Mouse (Mus musculus) MEL (cell line): ENCODE measurements around the gene Avl9.

Experiments used
- BHLHE40 ChIP-seq: IDR thresholded peaks from 2 replicates; pipeline ENCODE4 v1.6.1; 2012; ENCODE audit warnings: low read depth, mild to moderate bottlenecking, inconsistent platforms, low read length, improper control_type of control experiment, borderline replicate concordance
- CTCF ChIP-seq, 3 experiments: IDR thresholded peaks in 2 of 3; conservative IDR thresholded peaks in 1 of 3; 2 replicates each; pipeline ENCODE4 v1.5.1; 2011 to 2012; ENCODE audit warnings: low read length in 3 of 3, low read depth in 2 of 3, mild to moderate bottlenecking in 2 of 3, improper control_type of control experiment in 1 of 3, inconsistent platforms in 1 of 3, mixed read lengths in 1 of 3, moderate library complexity in 1 of 3; ENCODE audit not compliant: control insufficient read depth in 1 of 3, insufficient read depth in 1 of 3, poor library complexity in 1 of 3, severe bottlenecking in 1 of 3
- EP300 ChIP-seq, 2 experiments: IDR thresholded peaks; 2 replicates each; pipeline ENCODE4 v1.6.1; 2011; ENCODE audit warnings: improper control_type of control experiment in 2 of 2, low read length in 2 of 2, low read depth in 1 of 2, mild to moderate bottlenecking in 1 of 2
- GABPA ChIP-seq: IDR thresholded peaks from 2 replicates; pipeline ENCODE4 v1.6.1; 2012; ENCODE audit warnings: low read depth, mild to moderate bottlenecking, inconsistent platforms, low read length, improper control_type of control experiment, moderate library complexity
- GATA1 ChIP-seq: IDR thresholded peaks from 2 replicates; pipeline ENCODE4 v1.6.1; 2011; ENCODE audit warnings: low read depth, low read length, improper control_type of control experiment
- JUND ChIP-seq: IDR thresholded peaks from 2 replicates; pipeline ENCODE4 v1.6.1; 2011; ENCODE audit warnings: low read depth, mild to moderate bottlenecking, improper control_type of control experiment, low read length
- MAZ ChIP-seq: IDR thresholded peaks from 2 replicates; pipeline ENCODE4 v1.6.1; 2012; ENCODE audit warnings: low read depth, mild to moderate bottlenecking, inconsistent platforms, low read length, improper control_type of control experiment
- SMC3 ChIP-seq: IDR thresholded peaks from 2 replicates; pipeline ENCODE4 v1.6.1; 2011; ENCODE audit warnings: low read depth, low read length, improper control_type of control experiment
- TBP ChIP-seq: IDR thresholded peaks from 2 replicates; pipeline ENCODE4 v1.8.0; 2011; ENCODE audit warnings: low read depth, low read length, improper control_type of control experiment
- UBTF ChIP-seq: IDR thresholded peaks from 2 replicates; pipeline ENCODE4 v1.6.1; 2012; ENCODE audit warnings: low read depth, mild to moderate bottlenecking, inconsistent platforms, low read length, improper control_type of control experiment, moderate library complexity, borderline replicate concordance; ENCODE audit not compliant: insufficient read depth

DNA sequence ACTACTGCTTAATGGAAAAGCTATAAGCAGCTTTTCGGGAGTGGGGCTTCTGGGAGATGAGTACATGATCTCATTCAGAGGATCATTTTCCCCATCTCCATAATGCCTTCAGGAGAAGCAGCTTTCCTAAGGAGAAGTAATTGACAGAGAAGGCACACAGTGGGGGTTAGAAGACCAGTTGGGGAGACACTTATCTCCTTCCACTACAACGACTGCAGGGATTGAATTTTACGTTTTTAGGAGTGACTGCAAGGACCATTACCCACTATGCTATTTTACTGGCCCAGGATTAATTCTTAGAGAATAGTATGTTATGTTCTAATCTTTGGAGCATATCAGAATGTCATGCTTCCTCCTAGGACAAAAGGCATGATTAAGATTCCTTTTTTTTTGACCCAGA is 6.2 kb downstream of the Avl9 start:
- TF ChIP-seq MAZ (no peak), CTCF (IDR thresholded peaks at IDR 0.05 in 2 of 3, conservative IDR thresholded peaks at IDR 0.05 in 1 of 3; ENCODE audit: control insufficient read depth in 1 of 3, insufficient read depth in 1 of 3, low read depth in 2 of 3, low read length in 3 of 3, poor library complexity in 1 of 3, severe bottlenecking in 1 of 3) (no peak), JUND (no peak), UBTF (no peak), GABPA (no peak), EP300 (IDR thresholded peaks at IDR 0.05; ENCODE audit: low read depth in 1 of 2, low read length in 2 of 2) (no peak), BHLHE40 (no peak), GATA1 (no peak), TBP (no peak), SMC3 (no peak)
